Mouse (Mus musculus) heart, postnatal 14 days (tissue): ENCODE data around the gene Krt4. TPM values are rescaled to one million over a fixed set of nuclear protein-coding genes. Genes with fewer than 3 reads are reported as not detected.

Source experiments
- DNase-seq, 2 experiments: peaks; one replicate each; pipeline ENCODE4 v3.0.0; 2021 to 2022
- intact Hi-C: fragments of 180-260 bp; cut with DNase I; formaldehyde crosslinking; loops from one replicate; pipeline ENCODE4 v1.15.1; 2025
- microRNA-seq, 2 experiments: library from miRNA; unstranded; fragments of <30 nt; microRNA quantifications; one replicate each; pipeline ENCODE4 v1.2.0; 2021 to 2022
- total RNA-seq, 2 experiments: library from RNA; stranded (reverse); gene quantifications; 2 replicates each; pipeline ENCODE4 v1.2.3; 2021

Gene Krt4
- total RNA-seq, 2 experiments from 2014 or later, result not detected

DNA sequence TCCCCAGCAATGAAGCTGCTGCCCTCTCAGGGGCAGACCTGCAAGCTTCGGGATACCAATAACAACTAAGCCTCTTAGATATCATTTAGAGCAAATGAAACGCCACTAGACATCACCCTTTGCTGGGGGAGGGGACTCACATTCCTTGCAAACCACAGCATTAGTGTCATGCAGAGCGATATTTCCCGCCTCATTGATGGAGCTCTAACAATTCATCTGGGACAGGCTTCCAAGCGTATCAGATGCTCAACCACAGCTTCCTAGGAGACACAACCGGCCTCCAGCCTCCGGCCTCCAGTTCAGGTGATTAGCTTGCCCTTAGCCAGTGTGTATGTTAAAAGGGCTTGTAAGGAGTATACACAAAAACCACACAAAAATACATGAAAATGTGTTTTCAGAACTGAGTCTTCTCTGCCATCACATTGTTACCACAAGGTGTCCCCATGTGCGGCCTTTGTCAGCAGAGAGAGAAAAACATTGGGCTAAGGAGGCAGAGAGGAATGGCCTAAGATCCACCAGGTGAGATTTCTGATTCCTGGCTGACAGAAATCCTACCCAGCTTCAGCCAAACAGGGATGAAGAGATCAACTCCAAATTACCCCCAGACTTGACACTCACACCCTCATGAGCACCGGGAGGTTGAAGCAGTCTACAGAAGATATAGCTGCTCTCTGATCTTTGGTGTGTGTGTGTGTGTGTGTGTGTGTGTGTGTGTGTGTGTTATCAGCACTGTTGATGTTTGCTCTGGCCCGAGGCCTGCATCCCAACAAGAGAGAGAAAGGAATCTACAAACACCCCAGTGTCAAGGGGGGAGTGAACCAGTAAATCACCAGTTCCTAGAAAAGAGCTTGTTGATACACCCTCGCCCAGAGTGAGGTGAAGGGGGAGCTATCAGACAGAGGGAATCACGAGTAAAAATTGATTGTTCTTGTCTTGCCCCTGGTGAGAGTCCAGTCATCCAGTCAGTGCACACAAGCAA lies 22.1 kb downstream of the Krt4 start:
- intact Hi-C loops, result loop anchor here (5.0 kb wide), 1 partner anchor 70 kb away; no protein-coding TSS in a partner anchor
- no peak for DNase-seq

GRCm38 (mm10) chr15:101895216-101895615 lies 29.3 kb downstream of the Krt4 start:
- intact Hi-C loops, result no loop called here
- DNase-seq, result no peak

DNA sequence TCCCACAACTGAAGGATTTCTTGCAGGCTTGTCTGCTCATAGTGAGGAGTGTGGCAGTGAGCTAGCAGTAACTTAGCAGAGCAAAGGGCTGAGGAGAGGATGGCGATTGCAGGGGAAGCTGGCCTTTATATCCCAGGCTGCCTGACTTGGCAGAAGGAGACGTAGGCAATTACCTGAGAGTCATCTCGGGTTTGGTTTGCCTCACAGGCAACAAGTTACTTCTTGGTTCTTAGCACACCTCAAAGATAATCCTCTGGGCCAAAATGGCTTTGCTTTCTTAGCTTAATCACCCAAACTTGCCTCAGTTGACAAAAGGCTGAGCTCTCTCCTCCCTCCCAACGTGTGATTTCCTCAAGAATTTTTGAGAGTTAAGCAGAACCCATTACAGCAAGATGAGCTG lies 31.7 kb downstream of the Krt4 start, which contains the start of gene Krt76:
Krt76 (minus strand) TSS at position 101 of the 400 bp plus-strand sequence.
- intact Hi-C loops, result no loop called here
- DNase-seq, result no peak

DNA sequence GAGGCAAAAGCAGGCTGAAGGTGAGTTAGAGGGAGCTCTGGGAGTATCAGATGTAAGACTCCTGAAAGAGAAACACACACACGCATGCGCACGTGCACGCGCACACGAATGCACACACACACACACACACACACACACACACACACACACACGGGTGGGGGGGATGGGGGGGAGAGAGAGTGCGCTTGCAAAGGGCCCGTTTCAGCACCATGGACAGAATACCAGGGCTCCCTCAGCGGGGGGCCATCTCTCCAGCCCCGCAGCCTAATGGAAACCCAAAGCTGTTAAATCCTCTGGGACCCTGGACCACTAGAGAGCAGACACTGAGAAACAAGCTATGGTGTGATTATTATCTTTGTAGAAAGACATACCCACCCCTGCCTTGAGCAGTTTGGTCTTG lies 44.8 kb downstream of the Krt4 start:
- intact Hi-C loops, result no loop called here
- peak in 1 of 2 experiments; percentile 7 for DNase-seq

DNA sequence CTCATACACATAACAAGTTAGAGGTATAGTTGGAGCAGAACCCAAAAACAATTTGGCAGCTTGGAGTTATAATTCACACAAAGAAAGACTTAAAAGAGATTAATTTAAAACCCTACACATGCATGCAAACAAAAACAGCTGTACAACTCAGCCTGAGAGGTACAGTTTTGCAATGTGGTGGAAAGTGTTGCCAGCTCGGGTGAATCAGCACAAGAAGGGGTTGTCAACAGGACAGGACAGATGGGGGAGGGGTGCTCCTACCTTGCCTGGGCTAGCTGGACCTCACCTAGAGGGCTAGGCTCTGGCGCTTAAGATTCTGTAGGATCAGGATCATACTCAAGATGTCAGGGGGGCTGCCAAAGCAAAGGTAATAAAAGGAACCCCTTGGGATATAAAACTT lies 46.5 kb downstream of the Krt4 start:
- intact Hi-C loops, result no loop called here
- DNase-seq, result no peak

DNA sequence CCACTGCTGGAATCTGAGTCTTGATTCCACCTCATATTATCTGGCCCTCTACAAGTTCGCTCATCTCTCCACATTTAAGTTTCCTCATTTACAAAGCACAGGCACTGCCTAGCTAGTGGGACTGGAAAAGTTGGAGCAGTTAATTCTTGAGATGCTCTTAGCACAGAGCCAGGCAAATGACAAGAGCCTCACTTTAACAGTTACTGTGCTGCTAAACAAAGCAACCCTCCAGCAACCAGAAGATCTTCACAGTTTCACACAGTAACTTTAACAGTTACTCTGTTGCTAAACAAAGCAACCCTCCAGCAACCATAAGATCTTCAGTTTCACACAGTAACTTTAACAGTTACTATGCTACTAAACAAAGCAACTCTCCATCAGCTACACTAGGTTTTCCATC lies 50.2 kb downstream of the Krt4 start:
- intact Hi-C loops, result no loop called here
- no peak for DNase-seq

GRCm38 (mm10) chr15:101873231-101873630 lies 51.3 kb downstream of the Krt4 start:
- DNase-seq, result no peak
- intact Hi-C loops, result no loop called here

DNA sequence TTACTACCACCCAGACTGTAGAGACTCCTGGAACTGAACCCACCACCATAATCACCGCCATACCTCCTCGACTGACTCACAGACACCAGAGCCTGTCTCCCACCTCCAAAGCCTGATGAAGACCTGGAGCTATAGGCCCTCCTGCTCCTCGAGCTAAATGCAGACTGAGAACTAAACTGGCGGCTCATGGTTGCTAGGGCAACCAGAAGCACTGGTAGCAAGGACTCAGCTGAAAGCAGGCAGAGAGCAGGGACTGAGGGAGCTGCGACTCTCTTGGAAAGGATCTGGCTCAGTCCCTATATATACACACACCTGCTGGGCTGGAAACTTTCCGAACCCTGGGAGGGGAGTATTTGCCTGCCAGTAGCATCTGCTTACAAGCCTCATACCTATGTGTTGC lies 55.1 kb downstream of the Krt4 start, which contains the start of gene Krt77:
Krt77 (minus strand) TSS at position 275 of the 400 bp plus-strand sequence.
- no peak for DNase-seq
- intact Hi-C loops, result no loop called here

Small RNA genes lying within 50 kb of the gene (microRNA-seq; reads per million reads assigned to microRNA genes)
- gene Gm44356, result 0 reads per million in 2 experiments

Other genes with a start within 250 kb of the Krt4 start
- under 1 TPM in 1 of 2 experiments, not detected in 1; 0.22 TPM for gene Krt6b, start 244.4 kb downstream of the Krt4 start, total RNA-seq
- gene Krt6a, start 230.4 kb downstream of the Krt4 start, total RNA-seq, result not detected
- gene Krt5, start 211.8 kb downstream of the Krt4 start, total RNA-seq, result 1 to 10 TPM in 1 of 2 experiments, under 1 TPM in 1; 0.33 to 2.1 TPM
- gene Krt71, start 181.6 kb downstream of the Krt4 start, total RNA-seq, result not detected
- gene Krt72, start 138.3 kb downstream of the Krt4 start, total RNA-seq, result not detected
- not detected for gene Krt73, start 122.4 kb downstream of the Krt4 start, total RNA-seq
- not detected for gene Krt2, start 106.6 kb downstream of the Krt4 start, total RNA-seq
- under 1 TPM in 1 of 2 experiments, not detected in 1; 0.07 TPM for gene Krt1, start 73.9 kb downstream of the Krt4 start, total RNA-seq
- gene Krt77, start 55.0 kb downstream of the Krt4 start, total RNA-seq, result not detected
- not detected for gene Krt76, start 31.8 kb downstream of the Krt4 start, total RNA-seq
- gene Krt79, start 15.6 kb upstream of the Krt4 start, total RNA-seq, result under 1 TPM; 0.26 to 0.34 TPM
- not detected for gene Krt78, start 29.6 kb upstream of the Krt4 start, total RNA-seq
- 1 to 10 TPM; 4.2 to 7.0 TPM for gene Krt8, start 79.7 kb upstream of the Krt4 start, total RNA-seq
- 10 to 100 TPM in 1 of 2 experiments, 1 to 10 TPM in 1; 4.9 to 10.4 TPM for gene Krt18, start 103.4 kb upstream of the Krt4 start, total RNA-seq
- gene Eif4b, start 149.0 kb upstream of the Krt4 start, total RNA-seq, result 100 to 1,000 TPM; 130 to 147 TPM
- gene Tns2, start 175.7 kb upstream of the Krt4 start, total RNA-seq, result 100 to 1,000 TPM; 119 to 121 TPM
- 10 to 100 TPM; 14.0 to 17.5 TPM for gene Spryd3, start 211.5 kb upstream of the Krt4 start, total RNA-seq
- 10 to 100 TPM; 42.0 to 51.8 TPM for gene Igfbp6, start 219.6 kb upstream of the Krt4 start, total RNA-seq
- gene Soat2, start 225.8 kb upstream of the Krt4 start, total RNA-seq, result under 1 TPM in 1 of 2 experiments, not detected in 1; 0.17 TPM